Mouse (Mus musculus): ENCODE measurements around the gene Dennd1b. TPM values are rescaled to one million over a fixed set of nuclear protein-coding genes. Genes with fewer than 3 reads are reported as not detected.

The Dennd1b gene
- polyA plus RNA-seq, 1 experiment from 2014 or later = 8.3 TPM

DNA sequence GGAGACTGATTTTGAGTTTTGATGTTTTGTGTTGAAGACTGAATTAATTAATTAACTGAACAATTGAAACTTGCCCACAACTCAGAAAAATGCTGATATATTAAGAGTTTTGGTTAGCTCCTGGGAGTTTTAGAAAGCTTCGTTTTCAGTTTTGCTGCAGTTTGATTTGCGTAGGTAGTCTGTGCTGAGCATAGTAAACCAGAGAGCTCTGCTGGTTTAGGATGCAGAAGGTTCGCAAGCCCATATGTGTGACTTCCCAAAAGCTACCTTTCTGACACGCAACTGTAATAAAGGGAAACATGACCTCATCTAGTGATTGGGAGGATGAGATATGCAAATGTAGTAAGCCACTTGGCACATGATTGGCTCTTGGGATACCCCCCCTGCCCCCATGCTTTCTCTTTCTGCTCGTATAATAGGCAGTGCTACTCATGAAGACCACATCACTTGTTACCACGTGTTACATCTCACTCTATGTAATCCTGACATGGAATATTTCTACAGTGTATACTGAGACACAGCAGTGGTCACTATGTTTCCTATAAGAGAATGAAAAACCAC is 23.6 kb upstream of the Dennd1b start:
- Histone ChIP-seq H3K36me3 (no peaks in the 10 kb centered on the region), H3K9me3 (no peaks in the 10 kb centered on the region), H3K4me2 (replicated peaks) (no peak overlapping the region), H3K9ac (replicated peaks) (no peak overlapping the region), H3K4me3 (no peak overlapping the region), H3K27me3 (no peaks in the 10 kb centered on the region), H3K27ac (replicated peaks) (no peak overlapping the region), H3K4me1 (no peaks in the 10 kb centered on the region)
- ATAC-seq (replicated peaks) = no peak
- 71% methylated on average over 6 of the region's 6 CpGs for WGBS

DNA sequence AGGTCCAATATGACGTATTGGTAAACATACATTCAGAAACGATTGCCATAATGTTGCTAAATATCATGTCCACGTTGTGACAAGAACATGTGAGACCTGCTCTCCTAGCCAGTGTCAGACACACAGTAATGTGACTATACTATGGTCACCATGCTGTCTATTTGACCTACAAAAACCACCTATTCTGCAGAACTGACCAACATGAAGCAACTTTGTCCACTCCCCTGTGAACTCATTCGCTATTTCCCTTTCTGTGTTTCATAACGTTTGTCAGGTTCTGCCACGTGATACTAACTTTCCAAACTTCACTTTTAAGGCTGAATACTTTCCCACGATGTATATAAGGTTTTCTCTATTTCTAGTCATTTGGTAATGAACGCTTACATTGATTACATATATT is 22.8 kb upstream of the Dennd1b start:
- Histone ChIP-seq H3K27ac (replicated peaks) (no peak overlapping the region), H3K9me3 (no peaks in the 10 kb centered on the region), H3K9ac (replicated peaks) (no peak overlapping the region), H3K4me1 (no peaks in the 10 kb centered on the region), H3K4me2 (replicated peaks) (no peak overlapping the region), H3K27me3 (no peaks in the 10 kb centered on the region), H3K36me3 (no peaks in the 10 kb centered on the region), H3K4me3 (no peak overlapping the region)
- no peak for ATAC-seq (replicated peaks)
- 90% methylated on average over 8 of the region's 8 CpGs for WGBS

- no peak for ATAC-seq (replicated peaks)
- no peaks in the 10 kb centered on the region for H3K36me3 ChIP-seq
- no peak overlapping the region for H3K27ac ChIP-seq (replicated peaks)
- H3K4me3 ChIP-seq = no peak overlapping the region
- H3K27me3 ChIP-seq = no peaks in the 10 kb centered on the region
- H3K4me2 ChIP-seq (replicated peaks) = no peak overlapping the region
- no peaks in the 10 kb centered on the region for H3K9me3 ChIP-seq
- no peak overlapping the region for H3K9ac ChIP-seq (replicated peaks)
- no peaks in the 10 kb centered on the region for H3K4me1 ChIP-seq
These were observed 11.1 kb upstream of the Dennd1b start for GRCm38 (mm10) chr1:138952173-138952572.

DNA sequence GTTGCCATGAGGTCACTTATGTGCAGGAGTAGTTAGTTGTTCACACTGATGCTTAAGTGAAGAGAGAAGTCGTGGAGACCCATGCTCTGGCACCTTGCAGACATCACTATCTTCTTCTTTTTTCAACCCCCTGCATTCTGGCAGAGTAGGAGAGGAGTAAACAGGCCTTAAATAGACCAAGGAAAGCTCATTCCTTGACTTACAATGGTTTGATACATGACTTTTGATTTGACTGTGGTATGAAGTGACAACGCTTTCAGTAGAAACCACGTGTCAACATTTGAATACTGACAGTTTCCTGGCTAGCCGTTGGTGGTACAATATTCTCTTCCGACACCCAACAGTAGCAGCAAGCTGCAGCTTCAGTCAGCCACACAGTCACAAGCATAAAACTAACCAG is 8.3 kb upstream of the Dennd1b start:
- WGBS = 89% methylated on average over 5 of the region's 5 CpGs
- no peaks in the 10 kb centered on the region for H3K27me3 ChIP-seq
- no peak overlapping the region for H3K27ac ChIP-seq (replicated peaks)
- no peak for ATAC-seq (replicated peaks)
- no peak overlapping the region for H3K4me3 ChIP-seq
- no peaks in the 10 kb centered on the region for H3K4me1 ChIP-seq
- no peak overlapping the region for H3K9ac ChIP-seq (replicated peaks)
- H3K4me2 ChIP-seq (replicated peaks) = no peak overlapping the region
- no peaks in the 10 kb centered on the region for H3K36me3 ChIP-seq
- no peaks in the 10 kb centered on the region for H3K9me3 ChIP-seq

DNA sequence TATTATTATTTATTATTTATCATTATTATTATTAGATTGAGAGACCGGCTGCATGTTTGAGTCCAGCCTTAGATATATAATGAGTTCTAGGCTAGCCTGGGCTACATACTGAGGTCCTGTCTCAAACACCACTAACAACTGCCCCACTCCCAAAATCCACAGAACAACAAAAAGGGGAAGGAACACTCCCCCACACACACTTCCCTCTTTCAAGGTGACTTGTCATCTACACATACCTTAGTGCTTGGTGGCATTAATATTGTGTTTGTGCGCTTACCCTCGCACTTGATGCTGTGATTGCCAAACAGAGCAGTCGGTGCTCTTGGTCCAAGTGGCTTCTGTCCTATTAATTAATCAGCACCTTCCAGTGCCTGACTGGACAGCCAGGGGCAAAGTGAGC is 7.8 kb upstream of the Dennd1b start:
- H3K9ac ChIP-seq (replicated peaks) = no peak overlapping the region
- H3K4me1 ChIP-seq = no peaks in the 10 kb centered on the region
- no peaks in the 10 kb centered on the region for H3K27me3 ChIP-seq
- H3K36me3 ChIP-seq = no peaks in the 10 kb centered on the region
- ATAC-seq (replicated peaks) = no peak
- H3K4me3 ChIP-seq = no peak overlapping the region
- 87% methylated on average over 4 of the region's 4 CpGs for WGBS
- H3K4me2 ChIP-seq (replicated peaks) = no peak overlapping the region
- H3K9me3 ChIP-seq = no peaks in the 10 kb centered on the region
- no peak overlapping the region for H3K27ac ChIP-seq (replicated peaks)

DNA sequence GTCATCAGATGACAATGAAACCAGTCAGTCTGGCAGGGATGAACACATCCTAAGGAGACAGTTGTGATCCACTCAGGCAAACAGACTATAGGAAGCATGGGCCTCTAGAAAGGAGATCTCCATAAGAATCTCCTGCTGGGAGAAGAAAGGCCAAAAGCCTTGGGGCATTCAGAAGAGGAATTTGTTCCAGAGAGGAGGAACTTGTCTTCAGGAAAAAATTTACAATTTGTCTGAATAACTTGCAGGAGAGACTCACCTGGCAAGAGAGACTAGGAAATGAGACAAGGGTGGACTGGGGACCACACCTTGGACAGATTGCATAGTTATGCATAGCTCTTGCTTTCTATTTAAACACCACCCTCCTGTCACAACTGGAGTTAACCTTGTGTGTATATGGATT is 6.7 kb upstream of the Dennd1b start:
- Histone ChIP-seq H3K27me3 (no peaks in the 10 kb centered on the region), H3K4me1 (no peaks in the 10 kb centered on the region), H3K4me2 (replicated peaks) (no peak overlapping the region), H3K4me3 (no peak overlapping the region), H3K36me3 (no peaks in the 10 kb centered on the region), H3K27ac (replicated peaks) (no peak overlapping the region), H3K9ac (replicated peaks) (no peak overlapping the region), H3K9me3 (no peaks in the 10 kb centered on the region)
- no peak for ATAC-seq (replicated peaks)

DNA sequence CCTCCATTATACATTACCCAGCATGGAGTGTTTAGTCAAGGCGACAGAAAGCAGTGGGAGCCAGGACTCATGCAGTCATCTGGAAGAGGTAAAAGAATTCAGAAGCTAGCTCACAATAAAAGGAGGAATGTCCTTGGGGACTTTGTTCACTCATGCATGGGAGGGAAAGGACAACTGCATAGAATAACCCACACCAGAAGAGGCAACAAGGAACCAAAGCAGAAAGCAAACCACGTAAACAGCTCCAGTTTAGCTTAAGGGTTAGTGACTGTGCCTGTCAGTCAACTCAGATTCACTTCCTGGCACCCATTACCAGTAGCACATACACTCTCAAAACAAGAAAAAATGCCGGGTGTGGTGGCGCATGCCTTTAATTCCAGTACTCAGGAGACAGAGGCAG is 6.1 kb upstream of the Dennd1b start:
- no peaks in the 10 kb centered on the region for H3K9me3 ChIP-seq
- H3K36me3 ChIP-seq = no peaks in the 10 kb centered on the region
- H3K27me3 ChIP-seq = no peaks in the 10 kb centered on the region
- H3K27ac ChIP-seq (replicated peaks) = no peak overlapping the region
- no peak for ATAC-seq (replicated peaks)
- no peak overlapping the region for H3K4me3 ChIP-seq
- no peaks in the 10 kb centered on the region for H3K4me1 ChIP-seq
- WGBS = 37% methylated on average over 4 of the region's 4 CpGs
- no peak overlapping the region for H3K4me2 ChIP-seq (replicated peaks)
- H3K9ac ChIP-seq (replicated peaks) = no peak overlapping the region

DNA sequence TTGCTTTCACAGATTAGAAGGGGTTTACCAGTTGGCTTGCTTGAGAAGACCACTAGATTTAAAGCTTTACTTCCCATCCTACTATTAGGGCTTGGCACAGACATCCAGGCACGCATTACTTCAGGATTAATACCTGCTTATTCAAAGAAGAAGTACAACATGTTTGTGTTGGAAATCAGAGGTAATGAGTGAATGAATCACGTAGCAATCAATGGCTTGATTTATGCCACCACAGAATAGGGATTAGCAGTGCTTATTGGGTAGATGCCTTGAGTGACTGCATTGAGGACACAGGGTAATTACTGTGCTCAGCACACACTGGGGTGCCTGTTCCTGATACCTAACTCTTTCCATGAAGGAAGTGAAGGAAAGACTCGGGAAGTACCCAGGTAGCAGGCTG is 4.4 kb upstream of the Dennd1b start:
- H3K9me3 ChIP-seq = no peaks in the 10 kb centered on the region
- WGBS = 43% methylated on average over 3 of the region's 3 CpGs

GRCm38 (mm10) chr1:138959903-138960483 is 3.2 kb upstream of the Dennd1b start:
- H3K4me2 ChIP-seq (replicated peaks) = no peak overlapping the region
- no peaks in the 10 kb centered on the region for H3K36me3 ChIP-seq
- WGBS = 72% methylated on average over 4 of the region's 4 CpGs

More for the DNA sequence above, 4.4 kb upstream of the Dennd1b start:
- no peak overlapping the region for H3K9ac ChIP-seq (replicated peaks)
- no peak for ATAC-seq (replicated peaks)
- no peaks in the 10 kb centered on the region for H3K27me3 ChIP-seq
- H3K36me3 ChIP-seq = no peaks in the 10 kb centered on the region
- H3K27ac ChIP-seq (replicated peaks) = no peak overlapping the region
- no peak overlapping the region for H3K4me3 ChIP-seq
- no peak overlapping the region for H3K4me2 ChIP-seq (replicated peaks)
- H3K4me1 ChIP-seq = peaks cover 6% of the 10 kb centered on the region

DNA sequence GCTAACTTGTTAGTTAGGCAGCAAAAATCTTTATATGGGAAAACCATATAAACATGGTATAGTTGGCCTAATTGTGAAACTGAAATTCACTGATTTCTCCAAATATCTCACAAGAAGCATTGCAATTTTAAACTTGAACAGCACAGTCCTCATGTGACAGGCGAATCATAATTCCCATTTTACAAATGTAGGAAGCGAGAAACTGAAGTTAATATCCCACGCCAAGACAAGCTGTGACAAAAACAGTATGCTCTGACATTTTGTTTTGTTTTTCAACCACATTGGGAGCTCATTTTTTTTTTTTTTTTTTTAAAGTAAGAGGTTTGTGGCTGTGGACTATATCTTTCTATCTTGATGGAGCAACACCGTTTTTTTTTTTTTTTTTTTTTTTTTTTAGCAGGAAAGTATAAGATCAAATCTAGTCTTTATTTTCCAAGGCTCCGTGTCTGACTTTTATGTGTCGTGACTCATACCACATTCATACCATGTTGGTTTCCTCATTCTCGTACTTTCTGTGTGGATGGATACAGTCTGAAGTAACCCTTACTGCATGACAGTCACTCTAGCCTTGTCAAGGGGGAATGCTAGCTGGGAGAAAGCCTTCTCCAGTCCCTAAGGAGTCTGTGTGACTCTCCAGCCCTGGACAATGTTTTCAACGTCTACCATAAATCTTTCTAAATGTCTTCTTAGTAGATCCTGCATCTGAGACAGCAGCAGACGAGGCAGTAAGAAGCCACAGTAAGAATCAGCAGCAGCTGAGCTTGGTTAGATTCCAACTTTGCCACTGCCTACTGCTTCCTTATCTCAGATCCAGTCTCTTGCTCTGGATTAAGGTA is 751 bp upstream of the Dennd1b start:
- Histone ChIP-seq H3K4me1 (peaks cover 8% of the 10 kb centered on the region), H3K9ac (replicated peaks) (peak overlapping the region; percentile 90; the same call in 1 of the 2 replicates), H3K4me2 (replicated peaks) (peak overlapping the region; percentile 73), H3K4me3 (peak overlapping the region; percentile 96), H3K27me3 (no peaks in the 10 kb centered on the region), H3K27ac (replicated peaks) (peak overlapping the region; percentile 88), H3K9me3 (no peaks in the 10 kb centered on the region), H3K36me3 (0 out of 2 replicates have a peak, but pooled peaks cover 2% of the 10 kb centered on the region)
- ATAC-seq (replicated peaks) = no peak
- 53% methylated on average over 9 of the region's 9 CpGs for WGBS

More at GRCm38 (mm10) chr1:138959903-138960483, 3.2 kb upstream of the Dennd1b start:
- no peak overlapping the region for H3K9ac ChIP-seq (replicated peaks)
- peaks cover 8% of the 10 kb centered on the region for H3K4me1 ChIP-seq
- H3K27me3 ChIP-seq = no peaks in the 10 kb centered on the region
- no peak overlapping the region for H3K4me3 ChIP-seq
- no peaks in the 10 kb centered on the region for H3K9me3 ChIP-seq
- no peak overlapping the region for H3K27ac ChIP-seq (replicated peaks)
- ATAC-seq (replicated peaks) = no peak

DNA sequence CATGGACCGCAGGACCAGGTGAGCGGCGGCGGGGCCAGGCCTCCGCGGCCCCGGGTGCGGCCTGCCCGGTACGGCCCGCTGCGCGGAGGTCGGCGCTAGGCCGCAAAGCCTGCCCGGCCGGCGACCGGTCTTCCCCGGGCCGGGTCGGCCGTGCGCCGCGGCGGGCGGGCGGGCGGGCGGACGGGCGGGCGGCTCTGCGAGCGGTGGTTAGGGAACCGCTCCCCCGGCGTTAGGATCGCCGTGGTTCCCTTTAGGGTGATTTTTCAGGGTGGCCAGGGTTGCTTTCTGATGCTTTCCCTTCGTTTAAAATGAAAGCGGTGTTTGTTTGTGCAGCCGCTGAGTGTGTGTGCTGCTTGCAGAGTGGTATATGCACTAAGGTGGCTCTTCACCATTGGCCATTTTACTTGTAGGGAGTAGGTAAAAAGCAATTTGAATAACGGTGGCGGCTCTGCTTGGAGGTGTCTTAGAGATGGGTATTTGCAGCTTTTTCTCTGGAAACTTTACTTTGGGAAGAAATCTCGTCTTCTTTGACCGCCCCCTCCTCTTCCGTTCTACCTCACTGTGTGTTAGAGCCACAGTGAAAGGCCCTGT is 728 bp downstream of the Dennd1b start:
- 0 out of 2 replicates have a peak, but pooled peaks cover 2% of the 10 kb centered on the region for H3K36me3 ChIP-seq
- WGBS = under 1% methylated on average over 44 of the region's 50 CpGs
- peak; percentile 89 for ATAC-seq (replicated peaks)

DNA sequence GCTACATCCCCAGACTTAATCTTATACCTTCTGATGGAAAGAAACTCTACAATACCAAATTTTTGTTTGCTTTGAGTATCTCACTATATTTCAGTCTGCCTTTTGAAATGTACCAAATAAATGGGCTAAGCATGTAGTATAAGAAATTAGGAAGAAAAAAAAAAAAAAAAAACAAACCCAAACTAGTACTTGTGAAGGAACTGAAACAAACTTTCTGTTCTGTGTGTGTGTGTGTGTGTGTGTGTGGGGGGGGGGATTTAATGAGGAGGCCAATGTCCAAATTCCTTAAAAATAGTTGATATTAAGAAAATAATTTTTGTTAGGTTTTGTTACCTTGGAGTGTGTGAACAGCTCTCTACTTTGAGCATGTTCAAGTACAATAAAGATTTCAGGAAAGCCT is 1.8 kb downstream of the Dennd1b start:
- no peaks in the 10 kb centered on the region for H3K27me3 ChIP-seq
- peaks cover 10% of the 10 kb centered on the region for H3K4me1 ChIP-seq
- no peak overlapping the region for H3K4me3 ChIP-seq
- no peak overlapping the region for H3K4me2 ChIP-seq (replicated peaks)
- H3K9ac ChIP-seq (replicated peaks) = no peak overlapping the region
- H3K9me3 ChIP-seq = no peaks in the 10 kb centered on the region
- ATAC-seq (replicated peaks) = no peak
- no peak overlapping the region for H3K27ac ChIP-seq (replicated peaks)
- 0 out of 2 replicates have a peak, but pooled peaks cover 2% of the 10 kb centered on the region for H3K36me3 ChIP-seq

More for the DNA sequence above, 728 bp downstream of the Dennd1b start:
- peaks cover 8% of the 10 kb centered on the region for H3K4me1 ChIP-seq
- peak overlapping the region; percentile 96 for H3K4me3 ChIP-seq
- H3K4me2 ChIP-seq (replicated peaks) = peak overlapping the region; percentile 73
- no peaks in the 10 kb centered on the region for H3K9me3 ChIP-seq
- H3K27me3 ChIP-seq = no peaks in the 10 kb centered on the region
- H3K27ac ChIP-seq (replicated peaks) = peak overlapping the region; percentile 88
- peak overlapping the region; percentile 90 for H3K9ac ChIP-seq (replicated peaks)
